Mouse (Mus musculus) thymus, adult 2 months (tissue): ENCODE measurements at regions not wholly inside any gene's neighbourhood (a gene's known extent, or its start where the extent isn't known, plus 50 kb on each side); places are given as distances from the start of the nearest gene placed in this dataset.

Experiments used
- DNase-seq: peaks from one replicate; pipeline ENCODE4 v3.0.0; 2021
- H3K27ac ChIP-seq: fragments of 200-500 bp; 2 replicates; pipeline ENCODE4 v1.5.1; 2012; ENCODE audit warnings: low read length, control low read depth; ENCODE audit not compliant: control insufficient read depth, insufficient read depth
- H3K27me3 ChIP-seq: fragments of 200-500 bp; 2 replicates; pipeline ENCODE4 v1.6.1; 2012; ENCODE audit warnings: mild to moderate bottlenecking, low read length, moderate library complexity, mixed read lengths; ENCODE audit not compliant: control insufficient read depth, insufficient read depth
- H3K36me3 ChIP-seq: fragments of 200-500 bp; 2 replicates; pipeline ENCODE4 v1.6.1; 2012; ENCODE audit warnings: mild to moderate bottlenecking, low read length, moderate library complexity; ENCODE audit not compliant: control insufficient read depth, insufficient read depth
- H3K4me1 ChIP-seq: fragments of 200-500 bp; replicated peaks from 2 replicates; pipeline ENCODE4 v1.6.1; 2012; ENCODE audit warnings: low read length; ENCODE audit not compliant: control insufficient read depth, insufficient read depth
- H3K4me3 ChIP-seq: fragments of 200-500 bp; 2 replicates; pipeline ENCODE4 v1.5.1; 2012; ENCODE audit warnings: mild to moderate bottlenecking, low read length, control low read depth, moderate library complexity; ENCODE audit not compliant: control insufficient read depth, insufficient read depth
- CTCF ChIP-seq: fragments of 200-500 bp; IDR thresholded peaks from 2 replicates; pipeline ENCODE4 v1.5.1; 2012; ENCODE audit warnings: mild to moderate bottlenecking, control low read depth, low read length, moderate library complexity, borderline replicate concordance; ENCODE audit not compliant: control insufficient read depth, poor library complexity, insufficient read depth; ENCODE audit errors: extremely low read depth
- POLR2A ChIP-seq: fragments of 200-500 bp; IDR thresholded peaks from 2 replicates; pipeline ENCODE4 v1.6.1; 2012; ENCODE audit warnings: mild to moderate bottlenecking, low read length, control low read depth, moderate library complexity; ENCODE audit not compliant: control insufficient read depth, poor library complexity, insufficient read depth; ENCODE audit errors: extremely low read depth
- WGBS: fragments of 180-500 bp; shearing (Covaris S2); methylation state at CpG from one replicate; pipeline ENCODE4 v1.1.7; 2018; 5-methylcytosine and 5-hydroxymethylcytosine counted together

GRCm38 (mm10) chr12:12607995-12608394 lies 333.7 kb downstream of the Mycn start:
- 99% methylated on average over 4 of the region's 4 CpGs for WGBS
- Histone ChIP-seq H3K36me3 (no peaks in the 10 kb centered on the region), H3K4me3 (no peak overlapping the region), H3K27me3 (no peaks in the 10 kb centered on the region), H3K4me1 (no peaks in the 10 kb centered on the region), H3K27ac (no peak overlapping the region)
- no peak for DNase-seq
- no peak for TF ChIP-seq CTCF
- no peak for TF ChIP-seq POLR2A

GRCm38 (mm10) chr12:12606911-12607310 lies 334.8 kb downstream of the Mycn start:
- H3K36me3 ChIP-seq: no peaks in the 10 kb centered on the region
- H3K27me3 ChIP-seq: no peaks in the 10 kb centered on the region
- TF ChIP-seq CTCF (no peak), POLR2A (no peak)
- H3K27ac ChIP-seq: no peak overlapping the region
- 89% methylated on average over 6 of the region's 6 CpGs for WGBS
- H3K4me1 ChIP-seq: no peaks in the 10 kb centered on the region
- no peak overlapping the region for H3K4me3 ChIP-seq
- DNase-seq: no peak

- H3K27ac ChIP-seq: no peak overlapping the region
- DNase-seq: no peak
- 97% methylated on average over 3 of the region's 3 CpGs for WGBS
- H3K4me3 ChIP-seq: no peak overlapping the region
- TF ChIP-seq CTCF: no peak
- no peak for TF ChIP-seq POLR2A
- no peaks in the 10 kb centered on the region for H3K27me3 ChIP-seq
- no peaks in the 10 kb centered on the region for H3K36me3 ChIP-seq
- H3K4me1 ChIP-seq: no peaks in the 10 kb centered on the region
Observed at GRCm38 (mm10) chr12:12605495-12605894, 336.2 kb downstream of the Mycn start.

GRCm38 (mm10) chr12:12601362-12601761 lies 339.4 kb downstream of the Fam49a start:
- TF ChIP-seq CTCF (no peak), POLR2A (no peak)
- DNase-seq: no peak
- H3K27ac ChIP-seq: no peak overlapping the region
- WGBS: 23% methylated on average over 2 of the region's 2 CpGs
- H3K4me3 ChIP-seq: no peak overlapping the region
- H3K4me1 ChIP-seq: no peaks in the 10 kb centered on the region
- no peaks in the 10 kb centered on the region for H3K36me3 ChIP-seq
- no peaks in the 10 kb centered on the region for H3K27me3 ChIP-seq

GRCm38 (mm10) chr12:12595399-12595798 lies 333.5 kb downstream of the Fam49a start:
- H3K36me3 ChIP-seq: no peaks in the 10 kb centered on the region
- H3K4me3 ChIP-seq: no peak overlapping the region
- DNase-seq: no peak
- H3K27ac ChIP-seq: no peak overlapping the region
- TF ChIP-seq CTCF (no peak), POLR2A (no peak)
- WGBS: 80% methylated on average over 3 of the region's 3 CpGs
- H3K27me3 ChIP-seq: no peaks in the 10 kb centered on the region
- H3K4me1 ChIP-seq: no peaks in the 10 kb centered on the region

- 91% methylated on average over 3 of the region's 3 CpGs for WGBS
- DNase-seq: no peak
- no peak for TF ChIP-seq CTCF
- no peak for TF ChIP-seq POLR2A
- Histone ChIP-seq H3K36me3 (no peaks in the 10 kb centered on the region), H3K4me3 (no peak overlapping the region), H3K27me3 (no peaks in the 10 kb centered on the region), H3K27ac (no peak overlapping the region), H3K4me1 (no peaks in the 10 kb centered on the region)
Observed at GRCm38 (mm10) chr12:12594567-12594966, 332.6 kb downstream of the Fam49a start.

GRCm38 (mm10) chr12:12593343-12593742 lies 331.4 kb downstream of the Fam49a start:
- TF ChIP-seq POLR2A: no peak
- H3K4me1 ChIP-seq: no peaks in the 10 kb centered on the region
- WGBS: 66% methylated on average over 2 of the region's 2 CpGs
- no peaks in the 10 kb centered on the region for H3K27me3 ChIP-seq
- no peak overlapping the region for H3K27ac ChIP-seq
- no peak overlapping the region for H3K4me3 ChIP-seq
- no peak for DNase-seq
- H3K36me3 ChIP-seq: no peaks in the 10 kb centered on the region
